Mouse (Mus musculus) midbrain, embryonic 10.5 days (tissue): ENCODE data around the gene Ablim1. TPM values are rescaled to one million over a fixed set of nuclear protein-coding genes. Genes with fewer than 3 reads are reported as not detected.
A peak's percentile ranks its signal among the peaks of the same experiment; 100 is the strongest.

ENCODE experiments used
- DNase-seq: peaks from one replicate; pipeline ENCODE4 v3.0.0-alpha.2; 2017; ENCODE audit warnings: low spot score
- H3K27ac ChIP-seq: fragments of 300-500 bp; sonication (generic); replicated peaks from 2 replicates; pipeline ENCODE4 v1.5.1; 2016; ENCODE audit warnings: mild to moderate bottlenecking
- H3K27me3 ChIP-seq: fragments of 300-500 bp; sonication (generic); 2 replicates; pipeline ENCODE4 v1.6.1; 2016; ENCODE audit warnings: low read depth, mild to moderate bottlenecking; ENCODE audit not compliant: poor library complexity, severe bottlenecking
- H3K36me3 ChIP-seq: fragments of 300-500 bp; sonication (generic); 2 replicates; pipeline ENCODE4 v1.6.1; 2016; ENCODE audit warnings: mild to moderate bottlenecking, moderate library complexity
- H3K4me1 ChIP-seq: fragments of 300-500 bp; sonication (generic); 2 replicates; pipeline ENCODE4 v1.6.1; 2016
- H3K4me3 ChIP-seq: fragments of 300-500 bp; sonication (generic); 2 replicates; pipeline ENCODE4 v1.5.1; 2016; ENCODE audit warnings: mild to moderate bottlenecking, moderate library complexity
- H3K9me3 ChIP-seq: fragments of 300-500 bp; sonication (generic); replicated peaks from 2 replicates; pipeline ENCODE4 v1.6.1; 2016; ENCODE audit warnings: mild to moderate bottlenecking
- WGBS: fragments of 180-500 bp; shearing (Covaris S2); methylation state at CpG from one replicate; pipeline ENCODE4 v1.1.7; 2016; 5-methylcytosine and 5-hydroxymethylcytosine counted together
- polyA plus RNA-seq: library from polyadenylated mRNA; unstranded; fragments of >200 nt; fragmentation: Nextera tagmentation; extraction: Ambion mirVana; gene quantifications from 2 replicates; pipeline ENCODE4 v1.2.1, GENCODE M21; 2016

Gene Ablim1
- polyA plus RNA-seq, 1 experiment from 2014 or later, result 17.8 TPM

DNA sequence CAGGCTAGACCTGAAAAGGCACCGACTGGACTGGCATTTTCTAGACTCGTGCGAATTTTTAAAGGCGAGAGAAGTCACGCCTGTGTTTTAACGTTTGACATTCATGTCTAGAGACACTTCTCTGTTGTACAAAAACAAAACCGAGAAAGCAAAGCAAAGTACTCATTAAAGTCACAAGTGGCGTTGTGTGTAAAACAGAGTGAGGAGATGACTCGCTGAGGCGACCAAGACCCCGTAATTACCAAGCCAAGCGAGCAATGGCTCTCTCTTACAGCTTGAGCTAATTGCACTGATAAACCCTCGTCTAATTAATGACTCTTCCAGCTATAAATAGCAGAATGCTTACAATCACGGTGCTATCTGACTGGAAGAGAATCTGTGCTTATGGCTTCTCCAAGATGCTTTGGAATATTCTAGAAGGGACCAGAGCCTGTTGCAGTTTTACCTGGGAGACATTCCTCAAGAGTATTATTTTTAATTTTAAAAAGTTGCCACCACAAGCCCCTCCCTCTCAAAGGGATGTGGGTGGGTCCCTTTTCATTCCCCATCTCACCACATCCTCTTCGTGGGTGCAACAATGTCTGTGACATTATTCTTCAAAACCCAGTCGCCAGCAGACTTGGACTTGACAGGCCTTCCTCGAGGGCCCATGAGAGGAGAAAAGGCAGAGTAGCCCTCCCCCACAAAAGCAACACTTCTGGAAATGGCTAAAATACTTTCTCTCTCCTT lies 232.1 kb downstream of the Ablim1 start:
- no peak overlapping the region for H3K4me3 ChIP-seq
- peaks cover 5% of the 10 kb centered on the region; the same call in 1 of the 2 replicates for H3K36me3 ChIP-seq
- H3K27ac ChIP-seq, result no peak overlapping the region
- no peaks in the 10 kb centered on the region for H3K27me3 ChIP-seq
- H3K9me3 ChIP-seq, result 0 out of 2 replicates have a peak, but pooled peaks cover 6% of the 10 kb centered on the region
- no peak for DNase-seq
- 81% methylated on average over 17 of the region's 17 CpGs for WGBS
- peaks cover 38% of the 10 kb centered on the region for H3K4me1 ChIP-seq

DNA sequence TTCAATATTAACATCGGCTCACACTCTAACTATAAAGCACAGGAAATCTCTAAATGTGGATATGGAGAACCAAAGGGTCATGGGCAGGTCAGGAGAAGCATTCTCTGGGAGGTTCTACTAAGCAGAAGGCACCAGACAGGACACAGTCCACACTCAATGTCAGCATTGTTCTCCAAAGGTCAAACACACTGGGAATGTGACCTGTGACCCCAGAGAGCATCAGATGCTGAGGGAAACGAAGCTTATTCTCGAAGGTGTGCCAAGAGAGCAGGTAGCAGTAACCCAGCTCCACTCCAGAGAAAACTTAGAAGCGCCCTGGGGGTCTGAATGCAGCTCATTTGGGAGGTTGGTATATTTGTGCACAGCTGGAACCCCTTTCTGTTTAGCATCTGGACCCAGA lies 233.2 kb downstream of the Ablim1 start:
- DNase-seq, result no peak
- Histone ChIP-seq H3K4me3 (no peak overlapping the region), H3K36me3 (peaks cover 5% of the 10 kb centered on the region; the same call in 1 of the 2 replicates), H3K27ac (no peak overlapping the region), H3K9me3 (0 out of 2 replicates have a peak, but pooled peaks cover 4% of the 10 kb centered on the region), H3K4me1 (peaks cover 45% of the 10 kb centered on the region), H3K27me3 (no peaks in the 10 kb centered on the region)
- WGBS, result 50% methylated on average over 4 of the region's 4 CpGs

DNA sequence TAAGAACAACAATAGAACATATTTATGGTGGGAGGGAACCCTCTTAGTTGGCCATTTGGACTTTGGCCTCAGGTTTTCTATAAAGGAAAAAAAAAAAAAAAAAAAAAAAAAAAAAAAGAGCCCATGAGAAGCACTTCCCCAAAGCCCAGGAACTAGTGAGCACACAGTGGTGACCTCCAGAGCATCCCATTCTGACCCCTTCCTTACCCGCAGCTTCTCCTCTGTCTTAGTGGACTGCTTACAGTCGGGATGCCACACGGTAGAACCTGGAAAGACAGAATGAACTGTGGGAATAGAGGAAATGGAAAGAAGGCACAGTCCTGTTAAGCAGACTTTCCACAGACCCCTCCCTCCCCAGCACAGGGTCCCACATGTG lies 235.1 kb downstream of the Ablim1 start:
- WGBS, result 94% methylated on average over 3 of the region's 3 CpGs
- DNase-seq, result no peak
- Histone ChIP-seq H3K36me3 (no peaks in the 10 kb centered on the region), H3K27ac (no peak overlapping the region), H3K4me1 (peaks cover 45% of the 10 kb centered on the region), H3K27me3 (no peaks in the 10 kb centered on the region), H3K4me3 (no peak overlapping the region), H3K9me3 (no peaks in the 10 kb centered on the region)

DNA sequence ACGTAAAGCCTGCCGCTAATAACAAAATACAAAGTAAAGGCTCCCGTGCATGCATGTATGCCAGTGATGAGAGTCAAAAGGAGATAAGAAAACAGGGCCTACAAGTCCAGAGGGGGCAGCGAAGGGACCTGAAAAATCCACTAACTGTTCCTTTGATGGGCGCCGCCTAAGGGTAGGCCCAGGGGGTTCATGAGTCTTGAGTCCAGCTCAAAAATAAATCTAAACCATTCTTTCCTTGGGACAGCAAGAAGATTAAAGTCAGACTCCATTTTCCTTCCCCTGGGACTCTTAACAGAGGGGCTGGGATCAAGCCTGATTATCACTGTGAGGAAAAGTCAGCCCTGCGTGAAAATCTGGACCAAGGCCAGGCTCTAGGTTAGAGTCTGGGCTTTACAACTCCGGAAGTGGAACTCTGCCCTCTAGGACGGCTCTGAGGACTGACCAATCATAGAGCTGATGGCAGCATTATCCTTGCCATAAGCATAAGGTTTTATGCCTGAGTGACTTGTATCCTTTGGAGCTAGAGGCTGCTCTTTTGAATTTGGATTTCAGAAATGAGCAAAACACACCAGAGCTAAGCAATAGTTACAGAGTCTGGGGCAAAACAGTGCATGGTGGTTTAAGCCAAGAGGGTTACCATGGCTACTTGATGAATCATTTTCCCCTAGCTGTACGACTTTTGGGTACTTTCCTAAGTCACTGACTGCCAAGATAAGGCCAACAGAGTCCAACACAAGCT lies 235.7 kb downstream of the Ablim1 start:
- no peak for DNase-seq
- peak overlapping the region; percentile 75 for H3K27ac ChIP-seq
- H3K4me3 ChIP-seq, result no peak overlapping the region
- H3K36me3 ChIP-seq, result no peaks in the 10 kb centered on the region
- H3K27me3 ChIP-seq, result no peaks in the 10 kb centered on the region
- no peaks in the 10 kb centered on the region for H3K9me3 ChIP-seq
- 71% methylated on average over 10 of the region's 10 CpGs for WGBS
- peaks cover 45% of the 10 kb centered on the region for H3K4me1 ChIP-seq

DNA sequence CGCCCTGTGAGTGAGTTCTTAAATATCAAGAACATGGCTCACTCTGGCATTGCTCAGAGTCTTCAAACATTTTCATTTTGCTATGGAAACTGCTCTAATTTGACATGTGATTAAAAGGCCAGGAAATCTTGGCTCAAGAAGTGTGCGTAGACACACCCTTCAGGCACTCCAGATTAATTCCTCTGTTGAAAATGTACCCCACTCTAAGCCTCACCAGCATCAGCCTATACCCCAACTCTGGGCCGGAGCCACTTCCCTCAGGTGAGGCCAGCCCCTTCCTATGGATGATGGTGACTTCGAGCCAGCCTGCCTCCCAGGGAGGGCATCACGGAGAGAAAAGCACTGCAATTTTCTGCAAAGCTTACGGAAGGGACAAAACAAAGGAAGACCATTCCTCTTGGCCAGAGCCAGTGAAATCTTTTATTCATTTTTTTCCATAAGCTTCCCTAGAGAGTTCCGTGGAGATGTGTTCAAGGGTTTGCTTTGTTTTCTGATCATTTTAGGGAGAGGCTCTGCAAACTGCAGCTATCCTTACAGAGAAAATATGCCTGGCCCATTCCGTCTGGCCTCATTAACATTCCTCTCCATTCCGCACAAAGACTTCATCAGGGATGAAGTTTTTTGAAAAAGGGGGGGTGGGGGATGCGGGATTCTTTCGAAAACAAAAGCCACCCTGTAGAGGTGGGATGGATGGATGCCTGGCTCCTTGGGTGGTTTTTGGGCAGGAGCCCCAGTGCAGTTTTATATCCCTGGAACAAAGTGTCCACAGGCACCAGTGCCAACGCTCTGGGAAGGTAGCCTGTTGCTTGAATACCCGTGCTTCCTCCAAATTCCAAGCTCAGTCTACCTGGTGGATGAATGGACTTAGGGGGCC lies 236.7 kb downstream of the Ablim1 start:
- Histone ChIP-seq H3K4me3 (no peak overlapping the region), H3K27me3 (no peaks in the 10 kb centered on the region), H3K4me1 (peaks cover 42% of the 10 kb centered on the region), H3K27ac (peak overlapping the region; percentile 75), H3K36me3 (no peaks in the 10 kb centered on the region), H3K9me3 (no peaks in the 10 kb centered on the region)
- DNase-seq, result no peak
- 39% methylated on average over 13 of the region's 13 CpGs for whole genome bisulfite sequencing

DNA sequence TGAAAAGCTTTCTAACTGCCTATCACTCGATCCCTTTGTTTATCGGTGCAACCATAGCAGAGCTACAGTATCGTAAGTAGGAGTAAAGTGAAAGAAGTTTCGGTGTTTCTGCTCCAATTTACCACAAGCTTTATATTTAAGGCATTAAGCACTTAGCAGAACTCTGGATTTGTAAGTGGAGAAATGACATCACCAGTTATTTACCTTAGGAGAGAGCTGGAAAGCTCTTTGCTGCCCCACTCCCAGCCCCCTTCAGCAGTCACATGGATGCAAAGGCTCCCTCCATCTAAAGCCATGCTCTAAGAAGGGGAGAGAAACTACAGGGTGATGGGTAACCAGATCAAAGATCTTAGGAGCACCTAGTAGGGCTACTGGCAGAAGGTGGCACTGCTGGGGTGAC lies 241.3 kb downstream of the Ablim1 start:
- no peaks in the 10 kb centered on the region for H3K9me3 ChIP-seq
- no peak overlapping the region for H3K4me3 ChIP-seq
- H3K36me3 ChIP-seq, result no peaks in the 10 kb centered on the region
- peaks cover 28% of the 10 kb centered on the region for H3K4me1 ChIP-seq
- WGBS, result 92% methylated on average over 4 of the region's 4 CpGs
- no peak for DNase-seq
- H3K27me3 ChIP-seq, result no peaks in the 10 kb centered on the region
- no peak overlapping the region for H3K27ac ChIP-seq

DNA sequence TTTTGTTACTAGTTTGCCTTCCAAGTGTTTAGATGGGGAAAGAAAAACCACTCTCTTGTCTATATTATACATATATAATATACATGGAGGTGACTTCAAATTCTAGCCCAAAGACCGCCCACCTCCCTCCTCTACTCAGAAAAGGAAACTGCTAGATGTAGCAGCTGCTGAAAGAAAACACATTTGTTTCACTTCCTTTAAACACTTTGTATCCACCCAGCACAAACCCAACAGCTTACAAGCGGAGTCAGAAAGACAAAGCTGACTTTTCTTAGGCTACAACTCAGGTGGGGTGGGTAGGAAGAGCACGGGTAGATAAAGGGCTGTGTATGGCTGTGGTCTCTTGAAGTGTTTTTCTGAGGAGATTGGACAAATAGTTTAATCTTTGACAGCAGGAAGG lies 242.0 kb downstream of the Ablim1 start:
- peaks cover 21% of the 10 kb centered on the region for H3K4me1 ChIP-seq
- H3K9me3 ChIP-seq, result no peaks in the 10 kb centered on the region
- H3K27ac ChIP-seq, result no peak overlapping the region
- no peaks in the 10 kb centered on the region for H3K27me3 ChIP-seq
- no peak overlapping the region for H3K4me3 ChIP-seq
- no peaks in the 10 kb centered on the region for H3K36me3 ChIP-seq
- WGBS, result 80% methylated on average over 3 of the region's 3 CpGs
- no peak for DNase-seq

DNA sequence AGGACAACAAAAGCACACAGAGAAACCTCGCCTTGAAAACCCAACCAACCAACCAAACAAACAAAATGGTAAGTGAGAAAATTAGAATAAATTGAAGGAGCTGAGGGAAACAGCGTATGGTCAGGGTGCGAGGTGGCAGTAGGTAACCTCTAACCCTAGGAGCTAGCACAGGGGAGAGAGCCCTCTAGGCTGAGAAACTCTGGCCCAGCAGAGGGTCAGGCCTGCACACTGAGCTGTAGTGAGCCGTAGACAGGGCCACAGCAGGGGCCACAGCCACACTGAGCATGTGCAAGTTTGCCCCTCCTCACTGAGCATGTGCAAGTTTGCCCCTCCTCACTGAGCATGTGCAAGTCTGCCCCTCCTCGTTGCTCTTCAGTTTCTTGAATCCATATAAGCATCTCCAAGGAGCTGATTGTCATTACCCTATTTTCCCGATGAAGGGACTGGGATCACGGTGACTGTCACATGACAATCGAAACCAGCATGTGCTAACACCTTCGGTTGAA lies 247.6 kb downstream of the Ablim1 start:
- no peak overlapping the region for H3K4me3 ChIP-seq
- DNase-seq, result no peak
- peaks cover 5% of the 10 kb centered on the region; the same call in 1 of the 2 replicates for H3K36me3 ChIP-seq
- 85% methylated on average over 9 of the region's 9 CpGs for WGBS
- no peaks in the 10 kb centered on the region for H3K27me3 ChIP-seq
- H3K9me3 ChIP-seq, result no peaks in the 10 kb centered on the region
- H3K27ac ChIP-seq, result no peak overlapping the region
- H3K4me1 ChIP-seq, result peaks cover 6% of the 10 kb centered on the region

DNA sequence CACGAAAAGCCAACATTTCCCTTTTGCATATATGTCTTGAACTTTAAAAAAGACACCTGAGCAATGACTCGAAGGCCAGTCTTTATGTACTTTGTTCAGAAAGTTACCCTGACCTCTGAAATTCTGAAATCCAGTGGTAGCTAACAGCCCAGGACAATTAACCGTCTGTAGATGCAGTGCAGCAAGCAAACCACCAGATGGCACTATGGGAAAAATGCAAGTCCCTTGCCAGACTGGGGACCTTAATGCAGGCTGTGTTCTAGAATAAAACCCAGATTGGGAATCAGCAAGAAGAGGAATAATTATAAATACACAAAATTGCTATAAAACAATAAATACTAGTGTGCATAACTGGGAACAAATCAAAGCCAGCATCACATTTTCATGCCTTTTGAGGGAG lies 248.4 kb downstream of the Ablim1 start:
- H3K9me3 ChIP-seq, result no peaks in the 10 kb centered on the region
- no peak overlapping the region for H3K27ac ChIP-seq
- H3K27me3 ChIP-seq, result no peaks in the 10 kb centered on the region
- H3K36me3 ChIP-seq, result peaks cover 5% of the 10 kb centered on the region; the same call in 1 of the 2 replicates
- peak; percentile 51 for DNase-seq
- no peak overlapping the region for H3K4me3 ChIP-seq
- H3K4me1 ChIP-seq, result no peaks in the 10 kb centered on the region
- WGBS, result 39% methylated on average over 3 of the region's 3 CpGs

DNA sequence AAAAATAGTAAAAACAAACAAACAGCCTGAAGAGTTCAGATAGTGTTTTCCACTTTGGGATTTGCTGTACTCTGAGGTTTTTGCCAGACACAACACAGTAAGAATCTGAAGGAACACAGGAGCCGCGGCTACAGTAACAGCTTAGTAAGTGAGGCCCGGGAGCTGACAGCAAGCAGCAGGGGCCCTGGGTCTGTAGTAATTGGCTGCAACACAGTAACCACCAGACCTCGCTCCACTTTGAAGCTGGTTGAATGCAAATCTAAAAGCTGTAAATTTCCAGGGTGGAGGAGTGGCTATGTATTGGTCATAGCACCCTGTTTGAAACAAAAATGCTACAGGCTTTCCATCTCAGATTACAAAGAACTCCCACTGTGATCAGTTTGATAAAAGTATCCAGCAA lies 252.0 kb downstream of the Ablim1 start:
- DNase-seq, result no peak
- H3K9me3 ChIP-seq, result peaks cover 4% of the 10 kb centered on the region
- no peak overlapping the region for H3K4me3 ChIP-seq
- 0 out of 2 replicates have a peak, but pooled peaks cover 3% of the 10 kb centered on the region for H3K4me1 ChIP-seq
- 75% methylated on average over 4 of the region's 4 CpGs for WGBS
- peaks cover 22% of the 10 kb centered on the region for H3K36me3 ChIP-seq
- H3K27ac ChIP-seq, result no peak overlapping the region
- no peaks in the 10 kb centered on the region for H3K27me3 ChIP-seq

DNA sequence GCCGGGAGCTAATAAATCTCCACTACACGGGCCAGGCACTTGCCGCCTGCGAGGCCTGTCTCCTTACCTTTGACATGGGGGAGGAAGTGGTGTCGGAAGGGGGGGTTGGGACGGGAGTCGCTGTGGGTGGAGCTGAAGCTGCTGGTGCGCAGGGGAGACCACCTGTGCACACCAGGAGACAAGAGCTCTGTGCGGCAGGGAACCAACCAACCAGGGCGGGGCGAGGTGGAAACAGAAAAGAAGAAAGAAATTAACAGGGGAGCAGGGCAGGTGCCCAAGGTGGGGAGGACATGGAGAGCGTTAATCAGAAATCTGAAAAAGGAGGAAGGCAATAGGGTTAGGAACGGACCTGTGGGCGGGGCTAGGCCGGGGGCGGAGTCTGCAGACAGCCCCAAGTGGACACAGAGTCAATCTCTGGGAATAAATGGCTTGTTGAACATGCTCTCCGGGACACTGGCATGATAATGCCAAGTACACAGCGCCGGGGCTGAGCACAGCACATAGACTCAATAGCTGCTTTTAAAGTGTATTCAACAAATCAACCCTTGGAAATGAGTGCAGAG lies 255.6 kb downstream of the Ablim1 start:
- Histone ChIP-seq H3K9me3 (peaks cover 7% of the 10 kb centered on the region), H3K27me3 (no peaks in the 10 kb centered on the region), H3K27ac (no peak overlapping the region), H3K4me3 (no peak overlapping the region), H3K4me1 (0 out of 2 replicates have a peak, but pooled peaks cover 3% of the 10 kb centered on the region), H3K36me3 (peaks cover 26% of the 10 kb centered on the region)
- 54% methylated on average over 19 of the region's 19 CpGs for WGBS
- no peak for DNase-seq

DNA sequence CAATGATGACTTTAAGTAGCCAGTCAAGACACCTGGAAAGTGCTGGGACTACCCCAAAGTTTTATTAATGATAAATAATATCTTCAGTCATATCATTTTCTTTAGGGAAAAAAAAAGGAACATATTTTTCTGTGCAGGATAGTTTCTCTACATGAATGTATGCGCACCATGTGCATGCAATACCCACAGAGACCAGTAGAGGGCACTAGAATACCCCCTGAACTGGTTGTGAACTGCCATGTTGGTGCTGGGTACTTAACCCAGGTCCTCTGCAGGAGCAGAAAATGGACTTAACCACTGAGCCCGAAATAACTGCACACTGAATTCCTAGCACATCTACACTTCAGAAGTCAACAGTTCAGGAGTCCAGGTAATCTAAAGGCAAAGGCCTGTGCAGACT lies 257.2 kb downstream of the Ablim1 start:
- WGBS, result 94% methylated on average over 2 of the region's 2 CpGs
- peaks cover 7% of the 10 kb centered on the region for H3K9me3 ChIP-seq
- H3K27ac ChIP-seq, result no peak overlapping the region
- no peak for DNase-seq
- 0 out of 2 replicates have a peak, but pooled peaks cover 3% of the 10 kb centered on the region for H3K4me1 ChIP-seq
- peaks cover 21% of the 10 kb centered on the region for H3K36me3 ChIP-seq
- no peaks in the 10 kb centered on the region for H3K27me3 ChIP-seq
- no peak overlapping the region for H3K4me3 ChIP-seq
